Mouse (Mus musculus) forebrain, embryonic 14.5 days (tissue): ENCODE results near the gene Tmem192. TPM values are rescaled to one million over a fixed set of nuclear protein-coding genes. Genes with fewer than 3 reads are reported as not detected.

Experiments
- ATAC-seq: fragments of 200-750 bp; cut with Nextera tagmentation; 2 replicates; pipeline ENCODE4 v1.8.0; 2017; ENCODE audit warnings: mild to moderate bottlenecking, moderate library complexity
- DNase-seq: peaks from one replicate; pipeline ENCODE4 v3.0.0-alpha.2; 2015; ENCODE audit warnings: low spot score
- H3K27ac ChIP-seq: fragments of 300-500 bp; sonication (generic); 2 replicates; pipeline ENCODE4 v1.5.1; 2014; ENCODE audit warnings: low read depth, mild to moderate bottlenecking, control low read depth, low read length, moderate library complexity
- H3K27me3 ChIP-seq: fragments of 300-500 bp; sonication (generic); replicated peaks from 2 replicates; pipeline ENCODE4 v1.6.1; 2014; ENCODE audit warnings: low read length, control low read depth, mixed read lengths; ENCODE audit not compliant: control insufficient read depth, insufficient read depth
- H3K36me3 ChIP-seq: fragments of 300-500 bp; sonication (generic); 2 replicates; pipeline ENCODE4 v1.6.1; 2014; ENCODE audit warnings: low read length, control low read depth; ENCODE audit not compliant: control insufficient read depth, insufficient read depth
- H3K4me1 ChIP-seq: fragments of 300-500 bp; sonication (generic); 2 replicates; pipeline ENCODE4 v1.6.1; 2014; ENCODE audit warnings: antibody characterized with exemption, low read length, control low read depth; ENCODE audit not compliant: control insufficient read depth, insufficient read depth
- H3K4me2 ChIP-seq: fragments of 300-500 bp; sonication (generic); 2 replicates; pipeline ENCODE4 v1.6.1; 2014; ENCODE audit warnings: mild to moderate bottlenecking, control low read depth, low read length
- H3K4me3 ChIP-seq: fragments of 300-500 bp; sonication (generic); 2 replicates; pipeline ENCODE4 v1.5.1; 2014; ENCODE audit warnings: low read depth, low read length, control low read depth
- H3K9ac ChIP-seq: fragments of 300-500 bp; sonication (generic); 2 replicates; pipeline ENCODE4 v1.6.1; 2014; ENCODE audit warnings: mild to moderate bottlenecking, low read length, control low read depth, moderate library complexity
- H3K9me3 ChIP-seq: fragments of 300-500 bp; sonication (generic); replicated peaks from 2 replicates; pipeline ENCODE4 v1.6.1; 2016; ENCODE audit warnings: low read length, control low read depth, mixed read lengths; ENCODE audit not compliant: control insufficient read depth
- WGBS: fragments of 180-500 bp; shearing (Covaris S2); extraction: QIAGEN DNeasy Blood & Tissue Kit; methylation state at CpG from one replicate; pipeline ENCODE4 v1.1.7; 2014; 5-methylcytosine and 5-hydroxymethylcytosine counted together
- polyA plus RNA-seq: library from polyadenylated mRNA; unstranded; fragments of >200 nt; fragmentation: Nextera tagmentation; extraction: Ambion mirVana; gene quantifications from 2 replicates; pipeline ENCODE4 v1.2.1, GENCODE M21; 2014

Gene Tmem192
- polyA plus RNA-seq, 1 experiment from 2014 or later, result 26.2 TPM

DNA sequence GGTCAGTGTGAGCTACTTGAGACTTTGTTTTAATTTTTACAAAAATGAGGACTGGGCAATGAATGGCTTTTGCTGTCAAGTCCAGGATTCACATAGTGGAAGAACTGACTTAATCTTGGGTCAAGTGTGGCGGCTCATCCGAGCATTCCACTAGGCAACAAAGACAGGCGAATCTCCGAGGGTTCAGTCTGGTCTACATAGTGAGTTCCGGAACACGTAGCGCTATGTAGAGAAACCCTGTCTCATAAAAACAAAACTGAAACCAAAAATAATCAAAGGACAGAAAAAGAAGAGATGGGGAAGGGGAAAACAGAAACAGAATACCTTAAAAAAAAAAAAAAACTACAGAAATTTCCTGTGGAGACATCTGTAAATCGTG is 555 bp upstream of the Tmem192 start:
- no peak for ATAC-seq
- no peaks in the 10 kb centered on the region for H3K4me1 ChIP-seq
- H3K9me3 ChIP-seq, result no peaks in the 10 kb centered on the region
- peak overlapping the region; percentile 63 for H3K4me2 ChIP-seq
- no peaks in the 10 kb centered on the region for H3K36me3 ChIP-seq
- H3K27me3 ChIP-seq, result no peaks in the 10 kb centered on the region; the same call in 1 of the 2 replicates
- no peak for DNase-seq
- no peak overlapping the region for H3K9ac ChIP-seq
- WGBS, result 51% methylated on average over 8 of the region's 8 CpGs
- H3K27ac ChIP-seq, result no peak overlapping the region
- H3K4me3 ChIP-seq, result peak overlapping the region; percentile 81; the same call in 1 of the 2 replicates

DNA sequence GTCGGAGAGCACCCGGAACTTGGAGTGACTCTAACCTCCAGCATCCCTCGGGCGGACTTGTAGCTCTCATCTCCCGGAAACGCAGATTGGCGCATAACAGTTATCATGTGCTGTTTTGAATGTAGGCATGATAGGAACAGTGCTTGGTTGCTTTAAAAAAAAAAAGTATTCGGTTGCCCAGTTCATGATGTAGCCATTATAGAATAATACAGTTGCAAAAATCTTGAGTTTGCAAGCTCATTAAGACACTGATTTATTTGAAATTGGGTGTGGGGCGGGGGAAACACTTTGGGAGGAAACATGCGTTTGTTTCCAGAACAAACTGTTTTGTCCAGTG is 681 bp downstream of the Tmem192 start:
- ATAC-seq, result no peak
- no peaks in the 10 kb centered on the region for H3K36me3 ChIP-seq
- peak overlapping the region; percentile 65; the same call in 1 of the 2 replicates for H3K27ac ChIP-seq

DNA sequence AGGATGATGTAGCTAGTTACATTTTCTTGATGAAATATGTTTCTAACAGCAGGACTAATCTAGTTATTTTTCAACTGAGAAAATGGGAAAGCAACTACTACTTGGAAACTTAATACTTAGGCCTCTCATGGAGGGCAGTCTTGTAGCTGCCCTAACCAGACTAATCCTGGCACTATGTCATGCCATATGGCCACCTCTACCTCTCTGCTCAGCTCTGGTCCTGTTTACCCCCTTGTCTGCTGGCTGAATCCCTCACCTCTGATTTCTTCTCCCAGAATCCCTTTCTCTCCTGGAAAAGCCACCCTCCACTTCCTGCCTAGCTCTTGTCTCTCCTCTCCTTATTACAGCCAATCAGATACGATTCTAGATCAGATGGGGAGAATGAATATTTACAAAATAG is 1.4 kb downstream of the Tmem192 start:
- Histone ChIP-seq H3K4me3 (no peak overlapping the region), H3K4me2 (no peak overlapping the region), H3K36me3 (no peaks in the 10 kb centered on the region), H3K27ac (no peak overlapping the region), H3K9ac (no peak overlapping the region), H3K9me3 (no peaks in the 10 kb centered on the region), H3K4me1 (no peaks in the 10 kb centered on the region), H3K27me3 (no peaks in the 10 kb centered on the region; the same call in 1 of the 2 replicates)
- DNase-seq (no peak), ATAC-seq (no peak)
- 93% methylated on average over 1 of the region's 1 CpGs for WGBS

More for the DNA sequence above, 681 bp downstream of the Tmem192 start:
- WGBS, result 9% methylated on average over 10 of the region's 10 CpGs
- Histone ChIP-seq H3K4me2 (peak overlapping the region; percentile 63), H3K9ac (peak overlapping the region; percentile 63), H3K4me1 (no peaks in the 10 kb centered on the region), H3K9me3 (no peaks in the 10 kb centered on the region), H3K4me3 (peak overlapping the region; percentile 81), H3K27me3 (no peaks in the 10 kb centered on the region; the same call in 1 of the 2 replicates)
- DNase-seq, result no peak

DNA sequence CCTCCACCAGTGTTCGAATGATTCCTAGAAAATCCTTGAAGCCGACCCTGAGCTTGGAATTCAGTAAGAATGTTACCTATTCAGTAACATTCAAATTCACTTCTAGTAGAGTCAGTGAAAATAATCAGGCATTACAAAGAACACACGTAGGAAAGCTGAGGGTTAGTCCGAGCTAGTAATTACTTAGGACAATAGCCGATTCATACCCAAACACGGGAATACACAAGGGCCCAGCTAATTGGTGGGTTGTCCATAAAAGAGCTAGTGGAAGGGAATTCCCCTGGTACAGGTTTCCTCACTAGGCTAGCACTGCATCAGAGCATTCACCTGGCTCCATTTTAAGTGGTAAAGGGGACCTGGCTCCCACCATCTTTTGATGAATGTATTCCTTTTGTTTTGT is 5.1 kb downstream of the Tmem192 start:
- no peak overlapping the region for H3K4me2 ChIP-seq
- H3K9me3 ChIP-seq, result no peaks in the 10 kb centered on the region
- no peaks in the 10 kb centered on the region for H3K27me3 ChIP-seq
- no peak for DNase-seq
- H3K27ac ChIP-seq, result no peak overlapping the region
- H3K36me3 ChIP-seq, result no peaks in the 10 kb centered on the region
- WGBS, result 28% methylated on average over 6 of the region's 6 CpGs
- no peak overlapping the region for H3K4me3 ChIP-seq
- no peak overlapping the region for H3K9ac ChIP-seq
- no peaks in the 10 kb centered on the region for H3K4me1 ChIP-seq
- ATAC-seq, result no peak

DNA sequence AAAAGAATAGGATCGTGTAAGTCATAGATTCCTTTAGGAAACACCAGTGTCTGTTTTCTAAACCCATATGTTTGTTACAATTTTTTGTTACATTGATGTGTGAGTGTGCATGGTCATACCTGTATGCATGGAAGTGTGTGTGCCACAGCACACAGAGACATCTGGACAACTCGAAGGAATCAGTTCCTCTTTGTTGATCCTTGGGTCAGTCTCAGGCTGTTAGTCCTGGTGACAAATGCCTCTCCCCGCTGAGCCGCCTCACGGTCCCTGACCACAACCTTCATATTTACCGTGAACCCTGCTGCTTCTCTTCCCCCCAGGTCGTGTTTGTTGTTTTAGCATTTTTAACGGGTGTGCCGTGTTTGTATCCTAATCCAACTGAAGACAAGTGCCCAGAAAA is 12.0 kb downstream of the Tmem192 start:
- no peaks in the 10 kb centered on the region for H3K4me1 ChIP-seq
- no peak overlapping the region for H3K4me2 ChIP-seq
- no peak for ATAC-seq
- no peak overlapping the region for H3K4me3 ChIP-seq
- no peaks in the 10 kb centered on the region for H3K9me3 ChIP-seq
- DNase-seq, result no peak
- H3K27ac ChIP-seq, result no peak overlapping the region
- peaks cover 3% of the 10 kb centered on the region; the same call in 1 of the 2 replicates for H3K36me3 ChIP-seq
- 87% methylated on average over 9 of the region's 9 CpGs for WGBS
- H3K9ac ChIP-seq, result no peak overlapping the region
- H3K27me3 ChIP-seq, result no peaks in the 10 kb centered on the region

DNA sequence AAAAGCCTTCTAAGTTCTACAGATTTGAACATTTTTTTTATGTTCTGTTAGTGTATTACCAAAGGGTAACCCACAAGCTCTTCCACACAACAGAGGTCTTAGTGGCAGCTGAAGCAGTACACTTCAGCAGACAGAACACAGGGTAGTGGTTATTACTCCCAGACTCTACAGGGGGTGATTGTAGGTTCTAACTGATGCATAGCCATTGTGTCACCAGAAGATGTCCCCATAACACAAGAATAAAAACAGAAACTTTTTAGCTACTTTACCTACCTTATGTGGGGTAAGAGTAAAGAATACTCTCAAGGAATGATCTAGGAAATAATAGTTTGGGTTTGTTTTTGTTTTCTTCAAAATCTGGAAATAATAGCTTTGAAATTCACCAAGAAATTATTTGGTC is 15.9 kb downstream of the Tmem192 start:
- Histone ChIP-seq H3K27ac (no peak overlapping the region), H3K27me3 (no peaks in the 10 kb centered on the region), H3K36me3 (peaks cover 3% of the 10 kb centered on the region; the same call in 1 of the 2 replicates), H3K9me3 (no peaks in the 10 kb centered on the region), H3K4me1 (no peaks in the 10 kb centered on the region), H3K4me3 (no peak overlapping the region), H3K9ac (no peak overlapping the region), H3K4me2 (no peak overlapping the region)
- DNase-seq, result no peak
- ATAC-seq, result no peak

DNA sequence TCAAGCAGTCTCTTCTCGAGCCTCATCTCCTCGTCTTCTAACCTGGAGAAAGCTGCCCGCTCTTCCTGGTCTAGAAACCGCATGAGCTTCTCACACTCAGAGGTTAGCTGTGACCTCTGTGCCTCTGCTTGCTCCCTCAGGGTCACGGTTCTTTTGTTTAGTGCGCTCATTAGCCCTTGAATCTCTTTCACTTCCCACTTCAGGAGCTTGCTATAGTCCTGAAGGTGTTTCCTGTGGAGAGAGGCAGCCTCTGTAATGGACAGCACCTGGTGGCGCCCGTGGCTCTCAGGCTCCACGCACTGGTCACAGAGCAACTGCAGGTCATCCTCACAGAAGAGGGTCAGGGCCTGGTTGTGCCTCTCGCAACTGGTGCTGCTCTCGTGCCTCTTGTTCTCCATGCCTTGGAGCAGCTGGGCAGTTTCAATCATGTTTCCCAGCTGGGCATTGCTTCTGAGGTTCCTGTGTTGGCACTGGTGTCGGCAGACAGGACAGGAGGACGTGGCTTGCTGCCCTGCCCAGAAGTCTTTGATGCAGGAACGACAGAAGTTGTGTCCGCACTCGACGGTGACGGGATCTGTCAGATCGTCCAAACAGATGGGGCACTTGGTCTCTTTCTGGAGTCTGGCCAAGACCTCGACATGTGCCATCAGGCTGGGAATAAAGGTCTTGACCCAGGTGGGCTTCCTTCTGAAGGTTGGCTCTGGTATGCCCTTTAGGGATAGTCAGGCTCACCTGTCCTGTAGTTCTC is 36.3 kb downstream of the Tmem192 start:
- H3K9ac ChIP-seq, result no peak overlapping the region
- H3K27ac ChIP-seq, result no peak overlapping the region
- H3K4me3 ChIP-seq, result no peak overlapping the region
- no peaks in the 10 kb centered on the region for H3K36me3 ChIP-seq
- DNase-seq, result peak; percentile 0
- H3K4me2 ChIP-seq, result no peak overlapping the region
- no peak for ATAC-seq
- 75% methylated on average over 20 of the region's 20 CpGs for WGBS
- H3K4me1 ChIP-seq, result no peaks in the 10 kb centered on the region
- no peaks in the 10 kb centered on the region for H3K9me3 ChIP-seq
- no peaks in the 10 kb centered on the region for H3K27me3 ChIP-seq

DNA sequence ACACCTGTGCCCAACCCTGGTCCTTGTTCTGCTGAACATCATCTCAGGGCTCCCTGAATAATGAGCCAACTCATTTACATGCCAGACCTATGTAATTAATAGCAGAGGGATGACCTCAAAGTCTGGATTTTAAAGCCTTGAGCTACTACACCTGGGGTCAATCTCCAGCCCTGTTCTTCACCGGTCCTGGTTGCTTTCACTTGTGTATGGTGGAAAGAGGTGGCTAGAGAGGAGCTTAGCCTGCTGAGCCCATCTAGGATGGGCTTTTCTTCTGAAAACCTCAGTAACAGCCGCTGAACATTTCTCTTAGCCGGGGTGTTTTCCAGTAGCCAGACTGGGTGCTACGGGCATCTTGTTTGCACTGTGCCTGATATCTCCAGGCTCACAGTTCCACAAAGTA is 40.7 kb downstream of the Tmem192 start, which contains the start of gene Trim75:
Gene Trim75, minus strand, starts transcription at position 101 of the 400 bp plus-strand sequence.
- Histone ChIP-seq H3K4me2 (no peak within 1 kb of the TSS), H3K36me3 (no peaks in the 10 kb centered on the region), H3K4me3 (no peak within 1 kb of the TSS), H3K9ac (no peak within 1 kb of the TSS), H3K4me1 (no peaks in the 10 kb centered on the region), H3K27ac (no peak within 1 kb of the TSS), H3K9me3 (no peaks in the 10 kb centered on the region; the same call in 1 of the 2 replicates), H3K27me3 (no peaks in the 10 kb centered on the region)
- ATAC-seq, result no peak
- DNase-seq, result no peak
- WGBS, result 89% methylated on average over 4 of the region's 4 CpGs

DNA sequence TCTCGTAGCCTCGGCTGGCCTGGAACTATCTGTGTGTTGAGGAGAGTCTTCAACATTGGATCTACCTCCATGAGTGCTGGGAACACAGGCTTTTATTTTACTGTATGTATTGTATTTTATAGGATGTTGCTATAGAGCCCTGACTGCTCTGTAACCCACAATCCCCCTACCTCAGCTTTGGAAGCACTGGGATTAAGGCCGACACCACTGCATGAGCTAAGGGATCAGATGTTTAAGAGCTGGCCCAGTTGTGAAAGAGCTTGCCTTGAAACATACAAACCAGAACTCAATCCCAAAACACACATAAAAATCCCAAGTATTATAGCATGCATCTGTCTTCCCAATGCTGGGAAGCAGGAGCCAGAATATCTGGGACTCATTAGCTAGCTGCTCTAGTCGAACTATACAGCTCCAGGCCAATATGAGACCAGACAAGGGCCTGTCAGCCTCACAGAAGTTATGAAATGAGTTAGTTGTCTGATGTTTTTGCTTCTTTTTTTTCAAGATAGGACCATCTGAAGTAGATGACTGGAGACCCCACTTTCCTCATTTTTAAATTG is 51.9 kb downstream of the Tmem192 start:
- no peak overlapping the region for H3K9ac ChIP-seq
- no peaks in the 10 kb centered on the region for H3K4me1 ChIP-seq
- WGBS, result 83% methylated on average over 4 of the region's 4 CpGs
- DNase-seq, result no peak
- H3K9me3 ChIP-seq, result no peaks in the 10 kb centered on the region
- no peak for ATAC-seq
- no peak overlapping the region for H3K4me2 ChIP-seq
- H3K4me3 ChIP-seq, result no peak overlapping the region
- no peak overlapping the region for H3K27ac ChIP-seq
- no peaks in the 10 kb centered on the region for H3K36me3 ChIP-seq
- H3K27me3 ChIP-seq, result no peaks in the 10 kb centered on the region
